Mouse (Mus musculus): ENCODE results near the gene Lipc.

- TF ChIP-seq POLR2A (IDR thresholded peaks at IDR 0.05; ENCODE audit: insufficient read length, low read depth), result no peak
- no peak for TF ChIP-seq E2F4 (IDR thresholded peaks at IDR 0.05; ENCODE audit: insufficient read depth)
- TF ChIP-seq USF1 (IDR thresholded peaks at IDR 0.05; ENCODE audit: low read depth), result no peak
- TF ChIP-seq TCF12 (IDR thresholded peaks at IDR 0.05; ENCODE audit: insufficient read depth, poor library complexity, severe bottlenecking), result no peak
- TF ChIP-seq CEBPB (IDR thresholded peaks at IDR 0.05; ENCODE audit: insufficient read depth, poor library complexity, severe bottlenecking), result no peak
- no peak for TF ChIP-seq POLR2AphosphoS2 (IDR thresholded peaks at IDR 0.05; ENCODE audit: insufficient read length, low read depth)
- TF ChIP-seq MAX (IDR thresholded peaks at IDR 0.05; ENCODE audit: low read depth), result no peak
- TF ChIP-seq MYOG (IDR thresholded peaks at IDR 0.05; ENCODE audit: control insufficient read depth in 1 of 3, insufficient read depth in 1 of 3, insufficient read length in 2 of 3, low read depth in 2 of 3), result no peak
- no peak for TF ChIP-seq MYOD1 (IDR thresholded peaks at IDR 0.05; ENCODE audit: control insufficient read depth in 1 of 3, insufficient read length in 2 of 3, low read depth in 2 of 3)
- TF ChIP-seq REST (IDR thresholded peaks at IDR 0.05; ENCODE audit: insufficient read depth, insufficient read length), result no peak
Measured at GRCm38 (mm10) chr9:70916516-70916915, 35.5 kb downstream of the Lipc start.

All from myocyte (in vitro differentiated cells).